Mouse (Mus musculus): ENCODE results near the gene Nfe2l1. TPM values are rescaled to one million over a fixed set of nuclear protein-coding genes. Genes with fewer than 3 reads are reported as not detected.

Gene Nfe2l1
- polyA plus RNA-seq, 1 experiment, result 252 TPM

DNA sequence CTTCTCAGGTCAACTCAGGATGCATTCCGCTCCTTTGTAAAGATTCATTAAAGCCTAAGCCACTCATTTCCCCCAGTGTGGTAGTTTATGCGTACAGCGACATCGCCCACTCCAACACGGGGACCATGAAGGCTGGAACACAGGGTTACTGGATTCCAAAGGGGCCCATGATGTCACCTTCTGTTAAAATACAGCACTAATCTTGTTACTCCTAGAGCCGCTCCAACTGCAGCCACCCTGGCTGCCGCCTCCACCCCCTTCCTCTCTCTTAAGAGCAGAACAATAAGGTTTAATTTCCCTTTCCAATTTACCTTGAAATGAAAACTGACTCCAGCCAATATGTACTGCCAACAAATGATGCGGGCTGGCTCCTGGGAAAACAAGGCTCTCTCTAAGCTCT is 54.7 kb downstream of the Nfe2l1 start:
- Histone ChIP-seq H3K4me1 (ENCODE audit: control insufficient read depth, insufficient read depth, low read length) (peaks cover 9% of the 10 kb centered on the region; the same call in 1 of the 2 replicates), H3K27me3 (replicated peaks; ENCODE audit: control insufficient read depth, insufficient read depth, low read length) (no peaks in the 10 kb centered on the region), H3K27ac (ENCODE audit: insufficient read depth, low read depth, low read length) (no peak overlapping the region), H3K36me3 (ENCODE audit: control insufficient read depth, insufficient read depth, low read length) (no peaks in the 10 kb centered on the region; the same call in 1 of the 2 replicates), H3K4me3 (ENCODE audit: insufficient read depth, low read depth, low read length) (no peak overlapping the region)
- DNase-seq, result no peak
- TF ChIP-seq CTCF (conservative IDR thresholded peaks at IDR 0.05; ENCODE audit: insufficient read depth, insufficient read length, low read depth, low read length) (no peak), POLR2A (IDR thresholded peaks at IDR 0.05; ENCODE audit: low read depth, low read length) (no peak)
- WGBS, result 75% methylated on average over 8 of the region's 8 CpGs

DNA sequence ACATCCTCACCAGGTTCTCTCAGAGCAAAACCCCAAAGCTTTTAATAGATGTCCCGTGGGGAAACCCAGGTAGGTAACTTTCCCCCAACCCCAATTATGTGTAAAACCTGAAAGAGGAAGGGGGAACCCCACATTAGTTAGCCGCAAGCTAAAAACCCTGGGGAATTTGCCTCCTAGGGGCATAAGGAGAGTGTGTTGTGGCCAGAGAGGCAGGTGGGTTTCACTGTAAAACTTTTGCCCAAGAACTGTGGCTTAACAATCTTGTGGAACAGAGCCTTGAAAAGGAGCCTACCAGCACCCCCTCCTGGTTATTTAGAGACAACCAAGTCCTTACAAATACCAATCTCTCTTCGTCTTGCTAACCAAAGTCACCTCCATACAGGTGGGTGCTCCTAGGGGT is 55.2 kb downstream of the Nfe2l1 start:
- DNase-seq, result no peak
- peaks cover 9% of the 10 kb centered on the region; the same call in 1 of the 2 replicates for H3K4me1 ChIP-seq (ENCODE audit: control insufficient read depth, insufficient read depth, low read length)
- TF ChIP-seq CTCF (conservative IDR thresholded peaks at IDR 0.05; ENCODE audit: insufficient read depth, insufficient read length, low read depth, low read length) (no peak), POLR2A (IDR thresholded peaks at IDR 0.05; ENCODE audit: low read depth, low read length) (no peak)
- no peaks in the 10 kb centered on the region for H3K27me3 ChIP-seq (replicated peaks; ENCODE audit: control insufficient read depth, insufficient read depth, low read length)
- H3K36me3 ChIP-seq (ENCODE audit: control insufficient read depth, insufficient read depth, low read length), result no peaks in the 10 kb centered on the region; the same call in 1 of the 2 replicates
- H3K27ac ChIP-seq (ENCODE audit: insufficient read depth, low read depth, low read length), result no peak overlapping the region
- WGBS, result 75% methylated on average over 3 of the region's 3 CpGs
- H3K4me3 ChIP-seq (ENCODE audit: insufficient read depth, low read depth, low read length), result no peak overlapping the region

DNA sequence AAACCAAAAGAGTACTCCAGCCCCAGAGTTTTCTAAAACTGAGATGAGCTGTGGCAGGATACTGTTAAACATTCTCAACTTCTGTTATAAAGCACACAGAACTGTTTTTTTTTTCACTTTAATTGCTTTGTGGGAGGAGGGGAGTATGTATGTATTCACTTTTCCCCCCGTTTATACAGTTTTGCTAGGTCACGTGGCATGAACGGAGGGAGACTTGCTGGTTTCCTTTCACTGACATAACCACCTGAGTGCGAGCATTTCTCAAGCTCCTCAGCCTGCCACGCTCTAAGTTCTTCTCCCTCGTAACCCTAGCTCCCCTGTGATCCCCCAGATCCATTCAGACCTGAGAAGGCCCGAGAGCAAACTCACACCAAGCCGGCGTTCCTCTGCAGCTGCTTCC is 57.4 kb downstream of the Nfe2l1 start:
- Histone ChIP-seq H3K4me1 (ENCODE audit: control insufficient read depth, insufficient read depth, low read length) (peaks cover 9% of the 10 kb centered on the region; the same call in 1 of the 2 replicates), H3K27me3 (replicated peaks; ENCODE audit: control insufficient read depth, insufficient read depth, low read length) (no peaks in the 10 kb centered on the region), H3K36me3 (ENCODE audit: control insufficient read depth, insufficient read depth, low read length) (peaks cover 2% of the 10 kb centered on the region), H3K4me3 (ENCODE audit: insufficient read depth, low read depth, low read length) (no peak overlapping the region), H3K27ac (ENCODE audit: insufficient read depth, low read depth, low read length) (no peak overlapping the region)
- TF ChIP-seq CTCF (conservative IDR thresholded peaks at IDR 0.05; ENCODE audit: insufficient read depth, insufficient read length, low read depth, low read length) (no peak), POLR2A (IDR thresholded peaks at IDR 0.05; ENCODE audit: low read depth, low read length) (no peak)
- WGBS, result 86% methylated on average over 9 of the region's 9 CpGs
- DNase-seq, result no peak

DNA sequence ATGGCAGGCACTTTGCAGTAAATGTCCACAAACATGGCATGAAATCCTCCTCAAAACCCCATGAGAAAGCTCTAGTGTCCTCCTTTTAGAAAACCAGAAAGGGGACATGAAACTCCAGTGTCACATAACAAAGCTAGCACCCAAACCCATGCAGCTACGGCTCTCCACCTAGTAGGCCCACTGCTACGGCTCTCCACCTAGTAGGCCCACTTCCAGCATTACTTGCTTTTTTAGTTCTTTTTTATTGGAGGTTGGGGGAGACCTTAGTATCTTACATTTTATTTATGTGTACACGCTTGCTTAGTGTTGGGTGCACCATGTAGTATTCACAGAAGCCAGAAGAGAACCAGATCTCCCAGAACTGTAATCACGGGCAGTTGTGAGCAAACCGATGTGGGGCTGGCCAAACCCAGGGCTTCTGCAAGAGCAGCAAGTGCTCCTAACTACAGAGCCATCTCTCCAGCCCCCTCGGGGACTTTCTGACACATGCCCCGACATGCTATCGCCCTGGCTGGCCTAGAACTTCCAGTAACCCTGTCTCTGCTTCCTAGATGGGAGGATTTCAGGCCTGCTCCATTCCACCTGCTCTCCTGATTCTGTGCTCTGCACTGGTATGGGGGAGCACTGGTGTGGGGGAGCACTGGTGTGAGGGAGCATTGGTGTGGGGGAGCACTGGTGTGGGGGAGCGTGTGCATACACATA is 58.3 kb downstream of the Nfe2l1 start:
- Histone ChIP-seq H3K36me3 (ENCODE audit: control insufficient read depth, insufficient read depth, low read length) (peaks cover 2% of the 10 kb centered on the region), H3K4me1 (ENCODE audit: control insufficient read depth, insufficient read depth, low read length) (peaks cover 5% of the 10 kb centered on the region; the same call in 1 of the 2 replicates), H3K27me3 (replicated peaks; ENCODE audit: control insufficient read depth, insufficient read depth, low read length) (no peaks in the 10 kb centered on the region), H3K4me3 (ENCODE audit: insufficient read depth, low read depth, low read length) (no peak overlapping the region), H3K27ac (ENCODE audit: insufficient read depth, low read depth, low read length) (no peak overlapping the region)
- 96% methylated on average over 9 of the region's 9 CpGs for WGBS
- DNase-seq, result no peak
- TF ChIP-seq CTCF (conservative IDR thresholded peaks at IDR 0.05; ENCODE audit: insufficient read depth, insufficient read length, low read depth, low read length) (no peak), POLR2A (IDR thresholded peaks at IDR 0.05; ENCODE audit: low read depth, low read length) (no peak)

DNA sequence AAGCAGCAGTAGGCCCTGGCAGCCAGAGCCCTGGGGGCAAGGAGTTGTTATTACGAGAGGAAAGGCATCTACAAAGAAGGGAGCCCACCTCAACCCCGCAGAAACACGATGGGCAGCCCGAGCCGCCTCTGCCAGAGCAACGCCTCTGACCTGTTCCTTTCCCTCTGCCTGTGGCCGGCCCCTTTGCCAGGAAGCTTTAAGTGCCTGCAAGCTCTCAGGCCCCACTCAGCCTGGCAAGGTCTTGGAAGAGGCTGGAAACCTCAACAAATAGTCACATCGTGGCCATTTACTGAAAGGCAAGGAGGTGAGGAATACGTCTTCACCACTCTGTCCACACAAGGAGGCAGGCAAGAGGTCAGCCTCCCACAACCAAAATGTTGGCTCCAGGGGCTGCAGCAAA is 61.5 kb downstream of the Nfe2l1 start:
- WGBS, result 71% methylated on average over 9 of the region's 9 CpGs
- Histone ChIP-seq H3K27ac (ENCODE audit: insufficient read depth, low read depth, low read length) (no peak overlapping the region), H3K4me3 (ENCODE audit: insufficient read depth, low read depth, low read length) (no peak overlapping the region), H3K27me3 (replicated peaks; ENCODE audit: control insufficient read depth, insufficient read depth, low read length) (no peaks in the 10 kb centered on the region), H3K36me3 (ENCODE audit: control insufficient read depth, insufficient read depth, low read length) (peaks cover 2% of the 10 kb centered on the region), H3K4me1 (ENCODE audit: control insufficient read depth, insufficient read depth, low read length) (0 out of 2 replicates have a peak, but pooled peaks cover under 1% of the 10 kb centered on the region)
- no peak for DNase-seq
- TF ChIP-seq CTCF (conservative IDR thresholded peaks at IDR 0.05; ENCODE audit: insufficient read depth, insufficient read length, low read depth, low read length) (no peak), POLR2A (IDR thresholded peaks at IDR 0.05; ENCODE audit: low read depth, low read length) (no peak)

Other genes with a start within 250 kb of the Nfe2l1 start
- gene Snx11, start 52.4 kb downstream of the Nfe2l1 start, polyA plus RNA-seq (2012; rRNA removed), result 13.2 and 13.7 TPM in 2 replicates
- gene Cbx1, start 40.8 kb downstream of the Nfe2l1 start, polyA plus RNA-seq (2012; rRNA removed), result 17.9 and 18.7 TPM in 2 replicates
- gene Copz2, start 19.9 kb upstream of the Nfe2l1 start, polyA plus RNA-seq (2012; rRNA removed), result 56.2 and 61.6 TPM in 2 replicates
- gene Cdk5rap3, start 86.5 kb upstream of the Nfe2l1 start, polyA plus RNA-seq (2012; rRNA removed), result 35.6 and 37.2 TPM in 2 replicates
- 114 and 119 TPM in 2 replicates for gene Prr15l, start 98.1 kb upstream of the Nfe2l1 start, polyA plus RNA-seq (2012; rRNA removed)
- gene Pnpo, start 114.0 kb upstream of the Nfe2l1 start, polyA plus RNA-seq (2012; rRNA removed), result 73.0 and 77.1 TPM in 2 replicates
- 11.9 and 13.3 TPM in 2 replicates for gene Sp2, start 153.0 kb upstream of the Nfe2l1 start, polyA plus RNA-seq (2012; rRNA removed)
- gene Sp6, start 183.4 kb upstream of the Nfe2l1 start, polyA plus RNA-seq (2012; rRNA removed), result 0.91 and 0.95 TPM in 2 replicates
- gene Scrn2, start 200.0 kb upstream of the Nfe2l1 start, polyA plus RNA-seq (2012; rRNA removed), result 104 and 112 TPM in 2 replicates
- 1.9 and 2.5 TPM in 2 replicates for gene Lrrc46, start 211.4 kb upstream of the Nfe2l1 start, polyA plus RNA-seq (2012; rRNA removed)
- gene Mrpl10, start 211.6 kb upstream of the Nfe2l1 start, polyA plus RNA-seq (2012; rRNA removed), result 137 and 138 TPM in 2 replicates
- 9.0 and 9.1 TPM in 2 replicates for gene Osbpl7, start 220.7 kb upstream of the Nfe2l1 start, polyA plus RNA-seq (2012; rRNA removed)

All from kidney, adult 2 months (tissue).